Mouse (Mus musculus) fibroblast of lung, adult 2 months (primary cell): ENCODE data around the gene Xrcc2.

Experiments used
- DNase-seq: peaks from one replicate; pipeline ENCODE4 v3.0.0-alpha.2; 2011; ENCODE audit warnings: low read depth

Xrcc2 gene

GRCm38 (mm10) chr5:25668306-25668705 is 37.3 kb downstream of the Xrcc2 start:
- DNase-seq = no peak

GRCm38 (mm10) chr5:25666684-25667083 is 38.9 kb downstream of the Xrcc2 start:
- DNase-seq = no peak

- no peak for DNase-seq
Measured at GRCm38 (mm10) chr5:25666108-25666507, 39.5 kb downstream of the Xrcc2 start.

- DNase-seq = no peak
Measured at GRCm38 (mm10) chr5:25665516-25665915, 40.1 kb downstream of the Xrcc2 start.

- no peak for DNase-seq
Measured at GRCm38 (mm10) chr5:25663165-25663564, 42.5 kb downstream of the Xrcc2 start.

GRCm38 (mm10) chr5:25654578-25654987 is 51.0 kb downstream of the Xrcc2 start:
- DNase-seq = no peak

GRCm38 (mm10) chr5:25653377-25653776 is 52.2 kb downstream of the Xrcc2 start:
- DNase-seq = no peak

GRCm38 (mm10) chr5:25652435-25652834 is 53.2 kb downstream of the Xrcc2 start:
- DNase-seq = no peak

- DNase-seq = no peak
Measured at GRCm38 (mm10) chr5:25645661-25646364, 59.8 kb downstream of the Xrcc2 start.

- DNase-seq = no peak
Measured at GRCm38 (mm10) chr5:25644509-25644908, 61.1 kb downstream of the Xrcc2 start.

GRCm38 (mm10) chr5:25642741-25643140 is 62.9 kb downstream of the Xrcc2 start:
- DNase-seq = no peak
